Comparison of ENCODE assay signal across 25 mouse cellular contexts in genomic region chr3:82288996-82289395, GRCm38 (mm10).
"Had no signal": no experiment of that assay in that cellular context is flagged by ENCODE, and none has a peak within 500 bp of the region (broad histone marks: within the 10 kb centered on the region; RNA-seq: fewer than 3 reads in every experiment).

No protein-coding gene starts in this region.

- ATAC-seq: hindbrain, embryonic 16.5 days; inflammation-experienced regulatory T-cells, adult 6 months; intestine, embryonic 15.5 days; intestine, postnatal 0 days had no signal

- H3K9me3 ChIP-seq: heart, embryonic 10.5 days; heart, embryonic 13.5 days; heart, embryonic 15.5 days; hindbrain, embryonic 10.5 days; hindbrain, embryonic 12.5 days; intestine, embryonic 15.5 days; limb, embryonic 10.5 days; limb, embryonic 12.5 days; liver, embryonic 13.5 days had no signal

- H3K27ac ChIP-seq: heart, embryonic 10.5 days; heart, embryonic 13.5 days; heart, embryonic 15.5 days; hindbrain, embryonic 10.5 days; hindbrain, embryonic 12.5 days; hindbrain, embryonic 14.5 days; intestine, embryonic 15.5 days; layer of hippocampus, adult 2 months; limb, embryonic 10.5 days; limb, embryonic 12.5 days; liver, embryonic 13.5 days had no signal

- H3K9ac ChIP-seq: heart, embryonic 13.5 days; heart, embryonic 15.5 days; hindbrain, embryonic 12.5 days; hindbrain, embryonic 14.5 days; intestine, embryonic 15.5 days; limb, embryonic 12.5 days; liver, embryonic 13.5 days had no signal

- H3K4me3 ChIP-seq: heart, embryonic 10.5 days; heart, embryonic 13.5 days; heart, embryonic 15.5 days; hindbrain, embryonic 10.5 days; hindbrain, embryonic 12.5 days; intestine, embryonic 15.5 days; layer of hippocampus, adult 2 months; left cerebral cortex, adult 2 months; limb, embryonic 10.5 days; limb, embryonic 12.5 days; liver, embryonic 13.5 days had no signal

- H3K4me2 ChIP-seq: heart, embryonic 13.5 days; heart, embryonic 15.5 days; hindbrain, embryonic 12.5 days; hindbrain, embryonic 14.5 days; intestine, embryonic 15.5 days; limb, embryonic 12.5 days; liver, embryonic 11.5 days; liver, embryonic 13.5 days had no signal

- H3K27me3 ChIP-seq: heart, embryonic 13.5 days; heart, embryonic 15.5 days; hindbrain, embryonic 12.5 days; intestine, embryonic 15.5 days; limb, embryonic 12.5 days; liver, embryonic 13.5 days had no signal

- H3K4me1 ChIP-seq: heart, embryonic 10.5 days; heart, embryonic 13.5 days; heart, embryonic 15.5 days; hindbrain, embryonic 10.5 days; hindbrain, embryonic 12.5 days; intestine, embryonic 15.5 days; limb, embryonic 10.5 days; limb, embryonic 12.5 days; liver, embryonic 13.5 days had no signal

- H3K36me3 ChIP-seq: heart, embryonic 10.5 days; heart, embryonic 13.5 days; heart, embryonic 15.5 days; hindbrain, embryonic 10.5 days; hindbrain, embryonic 12.5 days; intestine, embryonic 15.5 days; limb, embryonic 10.5 days; limb, embryonic 12.5 days; liver, embryonic 13.5 days had no signal

- DNase-seq: gastrocnemius, postnatal 10 days; gastrocnemius, postnatal 25 days; heart, postnatal 4 days; kidney, adult 18-20 months; kidney, adult 8-10 months; kidney, postnatal 10 days; kidney, postnatal 25 days; kidney, postnatal 4 days; liver; liver, embryonic 13.5 days had no signal
